Comparison of ENCODE assay signal across 8 mouse cellular contexts in genomic region chrX:94233432-94233831, GRCm38 (mm10). TPM values are rescaled to one million over a fixed set of nuclear protein-coding genes. Genes with fewer than 3 reads are reported as not detected.
DNase-seq lines count a peak whose midpoint lies in the region; ATAC-seq and TF ChIP-seq lines count a peak whose summit lies in the region.

No protein-coding gene starts in this region.

- H3K27me3 ChIP-seq in erythroblast, embryonic 14.5 days (ENCODE audit: control insufficient read depth): peaks cover 20% of the 10 kb centered on the region
- no peaks in the 10 kb centered on the region; the same call in 1 of the 2 replicates for H3K27me3 ChIP-seq in stomach, embryonic 14.5 days (ENCODE audit: control insufficient read depth, insufficient read depth, low read length)

- peak overlapping the region; percentile 92 for H3K4me3 ChIP-seq in erythroblast, embryonic 14.5 days (replicated peaks)
- no peak overlapping the region for H3K4me3 ChIP-seq in stomach, embryonic 14.5 days (ENCODE audit: low read depth, low read length)
- no peak overlapping the region for H3K4me3 ChIP-seq in lung, adult 2 months (replicated peaks; ENCODE audit: extremely low read depth, low read depth, low read length)

- H3K4me1 ChIP-seq in erythroblast, embryonic 14.5 days (ENCODE audit: control insufficient read depth): peaks cover 12% of the 10 kb centered on the region
- no peaks in the 10 kb centered on the region for H3K4me1 ChIP-seq in stomach, embryonic 14.5 days (ENCODE audit: control insufficient read depth, insufficient read depth, low read length)
- H3K4me1 ChIP-seq in lung, adult 2 months (ENCODE audit: control insufficient read depth, insufficient read depth, low read length): no peaks in the 10 kb centered on the region

- WGBS in stomach, embryonic 14.5 days: 42% methylated on average over 5 of the region's 5 CpGs
- WGBS in lung, adult 2 months: 44% methylated on average over 5 of the region's 5 CpGs

- DNase-seq in kidney, postnatal 4 days: peak; percentile 11 to 13
- no peak for DNase-seq in kidney, postnatal 14 days
- DNase-seq in MEL-GATA-1-ER (ENCODE audit: extremely low read depth, low read depth): peak; percentile 37
- DNase-seq in spleen, adult 12 weeks (ENCODE audit: low spot score): no peak
- no peak for DNase-seq in lung, adult 2 months

- no peaks in the 10 kb centered on the region for H3K36me3 ChIP-seq in erythroblast, embryonic 14.5 days (ENCODE audit: control insufficient read depth)
- H3K36me3 ChIP-seq in stomach, embryonic 14.5 days (ENCODE audit: control insufficient read depth, insufficient read depth, low read length): no peaks in the 10 kb centered on the region

- H3K9me3 ChIP-seq in erythroblast, embryonic 14.5 days (ENCODE audit: control insufficient read depth, low read length): 0 out of 2 replicates have a peak, but pooled peaks cover 2% of the 10 kb centered on the region
- H3K9me3 ChIP-seq in stomach, embryonic 14.5 days (ENCODE audit: control insufficient read depth, low read depth, low read length): no peaks in the 10 kb centered on the region

- TF ChIP-seq POLR2A in lung, adult 2 months (IDR thresholded peaks at IDR 0.05; ENCODE audit: borderline replicate concordance, extremely low read depth, low read depth, low read length): no peak

- no peak overlapping the region for H3K27ac ChIP-seq in stomach, embryonic 14.5 days (ENCODE audit: low read length)

- ATAC-seq in erythroblast, adult 5-6 weeks (replicated peaks; ENCODE audit: low FRiP score, poor library complexity, severe bottlenecking): no peak
- ATAC-seq in stomach, embryonic 14.5 days (ENCODE audit: insufficient number of reproducible peaks, insufficient read depth, low FRiP score, low read depth): no peak

- H3K9ac ChIP-seq in stomach, embryonic 14.5 days (replicated peaks; ENCODE audit: low read depth, low read length): no peak overlapping the region

- TF ChIP-seq CTCF in lung, adult 2 months (IDR thresholded peaks at IDR 0.05; ENCODE audit: insufficient read depth, low read length): no peak

- H3K4me2 ChIP-seq in stomach, embryonic 14.5 days (replicated peaks; ENCODE audit: low read depth, low read length): peak overlapping the region; percentile 46; the same call in 1 of the 2 replicates

RNA-seq across cellular contexts. Expression of gene Klhl15, which starts 1.0 kb away (rescaled TPM):
- 2.2 and 2.4 TPM in 2 replicates for polyA plus RNA-seq in erythroblast, embryonic 14.5 days (2012)
- 6.7 and 15.0 TPM in 2 replicates for total RNA-seq in erythroblast, adult 5-6 weeks (2015; ENCODE audit: low replicate concordance)
- total RNA-seq in erythroblast, adult 5-6 weeks (2017; ENCODE audit: low replicate concordance): 4.6 and 5.6 TPM in 2 replicates
- polyA plus RNA-seq in stomach, embryonic 14.5 days (2014; fragmentation: Nextera tagmentation; extraction: Ambion mirVana): 11.7 and 11.9 TPM in 2 replicates
- 5.6 and 9.1 TPM in 2 replicates for polyA plus RNA-seq in lung, adult 2 months (2012; rRNA removed)

RNA-seq across cellular contexts. Expression of gene Eif2s3x, which starts 20.8 kb away (rescaled TPM):
- polyA plus RNA-seq in erythroblast, embryonic 14.5 days (2012): 1.5 and 1.8 TPM in 2 replicates
- 50.3 and 58.3 TPM in 2 replicates for total RNA-seq in erythroblast, adult 5-6 weeks (2015; ENCODE audit: low replicate concordance)
- 42.2 and 45.9 TPM in 2 replicates for total RNA-seq in erythroblast, adult 5-6 weeks (2017; ENCODE audit: low replicate concordance)
- polyA plus RNA-seq in stomach, embryonic 14.5 days (2014; fragmentation: Nextera tagmentation; extraction: Ambion mirVana): 74.1 and 103 TPM in 2 replicates
- polyA plus RNA-seq in lung, adult 2 months (2012; rRNA removed): 22.1 and 32.8 TPM in 2 replicates

Comparison
In these comparisons a context has a peak if more than half of its experiments do, and no peak if none do; other contexts are left out.
1. DNase-seq: peak in kidney, postnatal 4 days (2 of 2) and MEL-GATA-1-ER (single experiment); none in kidney, postnatal 14 days (single experiment), spleen, adult 12 weeks (single experiment) and lung, adult 2 months (single experiment).